Mouse (Mus musculus) erythroblast, embryonic 14.5 days (primary cell): Measurements from ENCODE around the gene Xxylt1. TPM values are rescaled to one million over a fixed set of nuclear protein-coding genes. Genes with fewer than 3 reads are reported as not detected.

Experiments used
- H3K27me3 ChIP-seq: 2 replicates; pipeline ENCODE4 v1.6.1; 2012; ENCODE audit warnings: inconsistent platforms; ENCODE audit not compliant: control insufficient read depth
- H3K36me3 ChIP-seq: 2 replicates; pipeline ENCODE4 v1.6.1; 2012; ENCODE audit warnings: mild to moderate bottlenecking, inconsistent platforms; ENCODE audit not compliant: control insufficient read depth
- H3K4me1 ChIP-seq: 2 replicates; pipeline ENCODE4 v1.6.1; 2012; ENCODE audit warnings: inconsistent platforms; ENCODE audit not compliant: control insufficient read depth
- H3K4me3 ChIP-seq: replicated peaks from 2 replicates; pipeline ENCODE3; 2012; ENCODE audit warnings: moderate library complexity, mild to moderate bottlenecking, inconsistent platforms
- H3K9me3 ChIP-seq: 2 replicates; pipeline ENCODE4 v1.6.1; 2012; ENCODE audit warnings: low read length, inconsistent platforms, mixed read lengths; ENCODE audit not compliant: control insufficient read depth
- GATA1 ChIP-seq: IDR thresholded peaks from 2 replicates; pipeline ENCODE4 v1.6.1; 2012; ENCODE audit warnings: low read length, inconsistent platforms, mixed read lengths
- TAL1 ChIP-seq: IDR thresholded peaks from 3 replicates; pipeline ENCODE4 v1.6.1; 2012; ENCODE audit warnings: low read length, inconsistent platforms, mixed read lengths
- polyA plus RNA-seq: library from polyadenylated mRNA; stranded (reverse); fragments of >175 nt; gene quantifications from 2 replicates; pipeline ENCODE4 v1.2.3, GENCODE M21; 2012

Gene Xxylt1
- polyA plus RNA-seq, 1 experiment, result 0.04 TPM

GRCm38 (mm10) chr16:30934205-30934780 lies 146.9 kb downstream of the Xxylt1 start:
- TF ChIP-seq TAL1 (no peak), GATA1 (no peak)
- Histone ChIP-seq H3K27me3 (no peaks in the 10 kb centered on the region), H3K9me3 (peaks cover 5% of the 10 kb centered on the region), H3K36me3 (no peaks in the 10 kb centered on the region), H3K4me1 (no peaks in the 10 kb centered on the region), H3K4me3 (no peak overlapping the region)

GRCm38 (mm10) chr16:30933366-30933765 lies 147.9 kb downstream of the Xxylt1 start:
- Histone ChIP-seq H3K36me3 (no peaks in the 10 kb centered on the region), H3K27me3 (no peaks in the 10 kb centered on the region), H3K4me1 (no peaks in the 10 kb centered on the region), H3K4me3 (no peak overlapping the region), H3K9me3 (peaks cover 5% of the 10 kb centered on the region)
- TF ChIP-seq TAL1 (no peak), GATA1 (no peak)

- Histone ChIP-seq H3K27me3 (no peaks in the 10 kb centered on the region), H3K36me3 (no peaks in the 10 kb centered on the region), H3K4me1 (no peaks in the 10 kb centered on the region), H3K4me3 (no peak overlapping the region), H3K9me3 (peaks cover 5% of the 10 kb centered on the region)
- no peak for TF ChIP-seq GATA1
- TF ChIP-seq TAL1, result no peak
Measured at GRCm38 (mm10) chr16:30932791-30933190, 148.4 kb downstream of the Xxylt1 start.

GRCm38 (mm10) chr16:30932196-30932595 lies 149.0 kb downstream of the Xxylt1 start:
- H3K4me1 ChIP-seq, result no peaks in the 10 kb centered on the region
- H3K36me3 ChIP-seq, result no peaks in the 10 kb centered on the region
- H3K27me3 ChIP-seq, result no peaks in the 10 kb centered on the region
- H3K4me3 ChIP-seq, result no peak overlapping the region
- TF ChIP-seq TAL1 (no peak), GATA1 (no peak)
- peaks cover 5% of the 10 kb centered on the region for H3K9me3 ChIP-seq

- Histone ChIP-seq H3K9me3 (peaks cover 5% of the 10 kb centered on the region), H3K27me3 (no peaks in the 10 kb centered on the region), H3K36me3 (no peaks in the 10 kb centered on the region), H3K4me3 (no peak overlapping the region), H3K4me1 (no peaks in the 10 kb centered on the region)
- TF ChIP-seq GATA1 (no peak), TAL1 (no peak)
Measured at GRCm38 (mm10) chr16:30929165-30929564, 152.1 kb downstream of the Xxylt1 start.

- H3K4me1 ChIP-seq, result no peaks in the 10 kb centered on the region
- no peaks in the 10 kb centered on the region for H3K27me3 ChIP-seq
- no peak for TF ChIP-seq GATA1
- no peak for TF ChIP-seq TAL1
- peaks cover 5% of the 10 kb centered on the region for H3K9me3 ChIP-seq
- no peak overlapping the region for H3K4me3 ChIP-seq
- H3K36me3 ChIP-seq, result no peaks in the 10 kb centered on the region
Measured at GRCm38 (mm10) chr16:30928076-30928750, 153.0 kb downstream of the Xxylt1 start.

GRCm38 (mm10) chr16:30925496-30925895 lies 155.7 kb downstream of the Xxylt1 start:
- H3K36me3 ChIP-seq, result no peaks in the 10 kb centered on the region
- no peaks in the 10 kb centered on the region for H3K27me3 ChIP-seq
- TF ChIP-seq TAL1 (no peak), GATA1 (no peak)
- no peaks in the 10 kb centered on the region for H3K4me1 ChIP-seq
- H3K4me3 ChIP-seq, result no peak overlapping the region
- peaks cover 6% of the 10 kb centered on the region for H3K9me3 ChIP-seq

- TF ChIP-seq TAL1, result no peak
- TF ChIP-seq GATA1, result no peak
- H3K27me3 ChIP-seq, result no peaks in the 10 kb centered on the region
- no peaks in the 10 kb centered on the region for H3K4me1 ChIP-seq
- H3K9me3 ChIP-seq, result peaks cover 16% of the 10 kb centered on the region
- no peaks in the 10 kb centered on the region for H3K36me3 ChIP-seq
- H3K4me3 ChIP-seq, result no peak overlapping the region
Measured at GRCm38 (mm10) chr16:30923899-30924298, 157.3 kb downstream of the Xxylt1 start.

- Histone ChIP-seq H3K9me3 (peaks cover 20% of the 10 kb centered on the region), H3K4me3 (no peak overlapping the region), H3K27me3 (no peaks in the 10 kb centered on the region), H3K4me1 (no peaks in the 10 kb centered on the region), H3K36me3 (no peaks in the 10 kb centered on the region)
- TF ChIP-seq TAL1 (no peak), GATA1 (no peak)
Measured at GRCm38 (mm10) chr16:30922548-30922947, 158.7 kb downstream of the Xxylt1 start.

- TF ChIP-seq GATA1, result no peak
- TF ChIP-seq TAL1, result no peak
- no peaks in the 10 kb centered on the region for H3K27me3 ChIP-seq
- peaks cover 25% of the 10 kb centered on the region for H3K9me3 ChIP-seq
- no peaks in the 10 kb centered on the region for H3K4me1 ChIP-seq
- H3K36me3 ChIP-seq, result no peaks in the 10 kb centered on the region
- no peak overlapping the region for H3K4me3 ChIP-seq
Measured at GRCm38 (mm10) chr16:30918866-30919265, 162.4 kb downstream of the Xxylt1 start.
